Mouse (Mus musculus) bone marrow, adult 2 months (tissue): ENCODE results near the gene Nup188. TPM values are rescaled to one million over a fixed set of nuclear protein-coding genes. Genes with fewer than 3 reads are reported as not detected.

Source experiments
- H3K27ac ChIP-seq: fragments of 200-500 bp; 2 replicates; pipeline ENCODE4 v1.5.1; 2012; ENCODE audit warnings: low read depth, mild to moderate bottlenecking, control low read depth, inconsistent platforms, low read length; ENCODE audit not compliant: control insufficient read depth, poor library complexity, insufficient read depth
- H3K4me1 ChIP-seq: fragments of 200-500 bp; 2 replicates; pipeline ENCODE4 v1.6.1; 2011; ENCODE audit warnings: low read length; ENCODE audit not compliant: control insufficient read depth, insufficient read depth
- H3K4me3 ChIP-seq: fragments of 200-500 bp; replicated peaks from 2 replicates; pipeline ENCODE3; 2011; ENCODE audit warnings: mild to moderate bottlenecking, low read depth, low read length, control low read depth; ENCODE audit not compliant: control insufficient read depth
- CTCF ChIP-seq: fragments of 200-500 bp; IDR thresholded peaks from 2 replicates; pipeline ENCODE4 v1.5.1; 2011; ENCODE audit warnings: low read length, control low read depth; ENCODE audit not compliant: control insufficient read depth, insufficient read depth
- POLR2A ChIP-seq: fragments of 200-500 bp; IDR thresholded peaks from 2 replicates; pipeline ENCODE4 v1.6.1; 2011; ENCODE audit warnings: low read depth, mild to moderate bottlenecking, control low read depth, low read length, borderline replicate concordance; ENCODE audit not compliant: control insufficient read depth
- WGBS: fragments of 180-500 bp; shearing (Covaris S2); methylation state at CpG from one replicate; pipeline ENCODE4 v1.1.7; 2018; 5-methylcytosine and 5-hydroxymethylcytosine counted together
- polyA plus RNA-seq: library from polyadenylated mRNA; stranded (reverse); fragments of >200 nt; gene quantifications from 2 replicates; pipeline ENCODE4 v1.2.4, GENCODE M21; 2011; ENCODE audit warnings: low replicate concordance; ENCODE audit not compliant: missing spikeins, insufficient read depth, insufficient read length

Gene Nup188
- polyA plus RNA-seq = 9.5 and 27.3 TPM in 2 replicates

DNA sequence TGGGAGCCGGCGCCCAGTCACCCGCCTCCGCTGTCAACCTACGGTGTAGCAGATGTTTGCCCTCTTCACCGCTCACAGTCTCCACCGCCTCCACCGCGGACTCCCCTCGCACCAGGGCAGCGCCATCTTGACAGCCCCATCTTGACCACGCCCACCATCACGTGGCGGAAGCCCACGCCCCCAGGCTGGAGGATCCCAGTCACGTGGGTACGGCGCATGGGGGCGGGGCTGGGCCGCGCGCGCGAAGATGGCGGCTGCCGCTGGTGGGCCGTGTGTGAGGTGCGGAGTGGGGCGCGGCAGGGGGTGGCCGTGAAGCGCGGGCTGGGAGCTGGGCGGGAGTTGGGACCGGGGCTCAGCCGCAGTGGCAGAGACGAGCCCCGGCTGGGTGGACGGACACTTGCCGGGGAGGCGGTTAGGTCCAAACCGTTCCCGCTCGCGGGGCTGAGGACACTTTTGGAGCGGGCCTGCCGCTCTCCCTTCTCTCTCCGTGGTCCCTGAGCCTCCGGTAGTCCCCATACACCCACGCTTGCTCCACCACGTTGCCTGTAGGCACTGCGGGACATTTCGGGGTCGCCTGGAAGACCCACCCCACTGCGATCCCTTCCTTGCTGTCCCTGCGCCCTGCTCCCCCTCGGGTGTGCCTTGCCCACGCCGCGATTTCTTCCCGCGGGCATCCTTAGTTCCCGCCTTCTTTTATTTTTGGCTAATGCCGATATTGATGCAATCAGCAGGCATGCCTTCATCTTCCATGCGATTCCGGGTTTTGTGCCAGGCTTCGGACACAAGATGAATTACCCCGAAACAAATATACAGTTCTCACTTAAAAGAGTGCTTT is at the start of gene Nup188, which contains the start of gene Dolk:
Nup188 (plus strand) TSS at position 206 of the 835 bp plus-strand sequence.
Dolk (minus strand) TSS at position 143 of the 835 bp plus-strand sequence.
- H3K4me3 ChIP-seq = peak within 1 kb of the TSS; percentile 100
- WGBS = under 1% methylated on average over 68 of the region's 68 CpGs
- H3K4me1 ChIP-seq = peaks cover 4% of the 10 kb centered on the region
- no peak for TF ChIP-seq CTCF
- TF ChIP-seq POLR2A = peak; percentile 64; the same call in 1 of the 2 replicates
- peak within 1 kb of the TSS; percentile 75 for H3K27ac ChIP-seq

DNA sequence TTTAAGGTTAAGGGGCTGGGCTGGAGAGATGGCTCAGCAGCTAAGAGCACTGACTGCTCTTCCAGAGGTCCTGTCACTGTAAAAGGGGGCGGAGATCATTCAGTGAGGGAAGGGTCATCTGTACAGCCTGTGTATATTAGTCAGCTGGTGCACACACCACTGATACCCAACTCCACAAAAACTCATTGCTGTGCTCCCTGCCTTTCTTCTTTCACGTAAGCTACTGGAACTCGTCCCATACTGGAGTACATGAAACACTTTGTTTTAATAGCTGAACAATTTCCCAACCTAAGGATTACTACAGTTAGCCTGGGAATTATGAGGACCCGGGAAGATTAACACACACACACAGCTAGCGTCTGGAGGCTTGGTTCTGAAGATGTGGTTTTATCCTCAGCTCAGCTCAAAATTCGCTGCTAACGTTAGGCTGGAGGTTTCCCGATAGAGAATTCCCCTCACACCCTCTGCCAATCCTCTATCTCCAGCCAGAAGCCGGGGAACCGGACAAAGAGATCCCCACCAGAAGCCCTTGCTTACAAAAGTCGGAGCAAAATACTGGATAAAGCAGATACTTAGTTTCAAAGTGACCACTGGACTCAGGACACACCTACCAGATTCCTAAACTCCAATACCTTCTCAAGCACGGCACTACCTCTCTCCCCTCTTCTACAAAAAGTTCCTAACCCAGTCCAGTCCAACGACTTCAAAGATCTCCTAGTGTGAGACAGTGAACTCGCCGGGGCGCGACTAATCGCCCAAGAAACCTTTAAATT is 49.6 kb upstream of the Nup188 start:
- no peak for TF ChIP-seq CTCF
- TF ChIP-seq POLR2A = no peak
- Histone ChIP-seq H3K4me3 (peak overlapping the region; percentile 93), H3K27ac (peak overlapping the region; percentile 89), H3K4me1 (peaks cover 5% of the 10 kb centered on the region; the same call in 1 of the 2 replicates)
- 4% methylated on average over 18 of the region's 18 CpGs for WGBS

DNA sequence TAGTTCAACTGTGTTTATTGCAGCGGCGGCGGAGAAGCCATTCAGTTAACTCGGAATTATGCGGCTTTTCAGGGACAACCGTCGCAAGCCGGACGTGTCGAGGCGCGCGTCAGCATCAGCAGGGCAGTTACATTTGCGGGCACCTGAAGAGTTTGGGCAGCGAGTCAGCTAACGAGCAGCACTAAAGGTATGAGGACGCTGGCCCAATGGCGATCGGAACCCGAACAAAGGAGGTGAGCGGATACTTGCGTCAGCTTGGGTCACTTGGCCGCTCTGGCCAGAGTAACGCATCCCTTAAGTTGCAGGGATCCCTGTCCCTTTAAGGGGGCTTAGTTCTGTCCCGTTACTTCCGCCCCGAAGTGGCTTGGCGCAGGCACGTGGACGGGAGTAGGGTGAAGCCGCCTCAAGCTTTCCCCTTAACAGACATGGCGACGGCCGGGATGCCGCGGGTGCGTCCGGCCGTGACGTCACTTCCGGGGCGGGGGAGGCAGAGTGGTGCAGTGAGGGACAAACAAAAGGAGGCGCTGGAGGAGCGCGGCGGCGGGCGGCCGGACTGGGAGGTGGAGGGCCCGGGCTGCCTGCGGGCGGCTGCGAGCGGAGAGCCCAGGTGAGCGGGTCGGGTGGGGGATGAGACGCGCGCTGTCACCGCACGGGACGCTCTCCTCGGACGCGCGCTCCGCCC is 48.9 kb upstream of the Nup188 start, which contains the start of gene Lrrc8a:
Lrrc8a (plus strand) TSS at position 517 of the 682 bp plus-strand sequence.
- TF ChIP-seq CTCF (0 out of 2 replicates have a peak, but pooled peaks have one; percentile 21), POLR2A (peak; percentile 73)
- peaks cover 5% of the 10 kb centered on the region; the same call in 1 of the 2 replicates for H3K4me1 ChIP-seq
- peak within 1 kb of the TSS; percentile 89 for H3K27ac ChIP-seq
- peak within 1 kb of the TSS; percentile 93 for H3K4me3 ChIP-seq
- under 1% methylated on average over 58 of the region's 67 CpGs for WGBS

GRCm38 (mm10) chr2:30237881-30238280 is 48.3 kb upstream of the Nup188 start:
- Histone ChIP-seq H3K4me1 (peaks cover 5% of the 10 kb centered on the region; the same call in 1 of the 2 replicates), H3K4me3 (peak overlapping the region; percentile 93), H3K27ac (peak overlapping the region; percentile 89)
- WGBS = under 1% methylated on average over 42 of the region's 42 CpGs
- TF ChIP-seq POLR2A (no peak), CTCF (no peak)

DNA sequence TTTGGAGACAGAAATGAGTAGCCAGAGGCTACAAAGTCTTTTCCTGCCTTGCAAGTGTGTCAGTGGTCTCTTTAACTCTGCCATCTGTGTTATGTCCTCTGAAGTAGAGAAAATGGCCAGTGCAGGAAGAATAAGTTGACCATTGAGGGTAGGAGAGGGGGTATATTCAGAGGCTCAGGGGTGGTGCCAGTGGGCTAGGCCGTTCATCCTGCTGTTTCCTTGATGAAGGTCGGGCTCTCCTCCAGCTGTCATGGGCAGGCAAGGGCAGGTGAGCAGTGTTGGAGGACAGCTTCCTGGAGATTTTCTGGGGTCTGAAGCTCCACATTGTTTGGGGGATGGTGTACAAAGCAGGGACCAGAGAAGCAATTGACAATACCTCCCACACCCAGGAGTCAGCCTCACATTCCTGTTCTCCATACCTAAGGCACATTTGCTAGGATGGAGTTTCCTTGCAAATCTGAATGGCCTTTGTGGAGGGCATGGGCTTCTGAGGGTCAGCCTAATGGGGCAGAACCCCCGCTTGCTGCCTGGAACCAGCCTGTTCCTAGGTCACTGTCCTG is 47.2 kb upstream of the Nup188 start:
- TF ChIP-seq CTCF (no peak), POLR2A (no peak)
- 62% methylated on average over 3 of the region's 3 CpGs for WGBS
- peak overlapping the region; percentile 93 for H3K4me3 ChIP-seq
- H3K4me1 ChIP-seq = peaks cover 5% of the 10 kb centered on the region; the same call in 1 of the 2 replicates
- 0 out of 2 replicates have a peak overlapping the region, but pooled peaks have one; percentile 3 for H3K27ac ChIP-seq

GRCm38 (mm10) chr2:30239777-30240176 is 46.4 kb upstream of the Nup188 start:
- H3K27ac ChIP-seq = peak overlapping the region; percentile 43
- H3K4me1 ChIP-seq = peaks cover 5% of the 10 kb centered on the region; the same call in 1 of the 2 replicates
- TF ChIP-seq CTCF (no peak), POLR2A (no peak)
- 64% methylated on average over 4 of the region's 4 CpGs for WGBS
- peak overlapping the region; percentile 10 for H3K4me3 ChIP-seq

DNA sequence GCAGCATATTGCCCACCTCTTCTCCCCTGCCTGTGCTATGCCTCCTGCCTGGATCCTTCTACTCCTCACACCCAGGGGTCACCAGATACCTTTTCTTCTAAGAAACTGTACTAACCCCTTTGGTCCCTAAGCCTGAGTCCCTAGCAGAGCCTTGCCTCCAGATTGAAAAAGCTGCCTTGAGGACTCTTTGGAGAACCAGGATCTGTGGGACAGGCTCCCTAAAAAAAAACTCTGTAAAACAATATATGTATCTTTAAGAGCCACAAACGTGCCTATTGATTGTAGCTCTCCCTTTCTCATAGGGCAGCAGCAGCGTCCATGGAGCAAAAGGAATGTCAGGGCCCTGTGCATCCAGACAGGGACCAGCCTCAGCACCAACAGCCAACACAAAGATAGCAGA is 45.9 kb upstream of the Nup188 start, which contains the start of gene Gm28035:
Gm28035 (plus strand) TSS at position 301 of the 400 bp plus-strand sequence.
- Histone ChIP-seq H3K27ac (peak within 1 kb of the TSS; percentile 43), H3K4me3 (peak within 1 kb of the TSS; percentile 10), H3K4me1 (peaks cover 5% of the 10 kb centered on the region; the same call in 1 of the 2 replicates)
- TF ChIP-seq POLR2A (no peak), CTCF (no peak)
- WGBS = 56% methylated on average over 2 of the region's 2 CpGs
